Mouse (Mus musculus): ENCODE measurements around the gene Cul9. TPM values are rescaled to one million over a fixed set of nuclear protein-coding genes. Genes with fewer than 3 reads are reported as not detected.

The Cul9 gene
- polyA plus RNA-seq, 1 experiment from 2014 or later = 7.6 TPM

DNA sequence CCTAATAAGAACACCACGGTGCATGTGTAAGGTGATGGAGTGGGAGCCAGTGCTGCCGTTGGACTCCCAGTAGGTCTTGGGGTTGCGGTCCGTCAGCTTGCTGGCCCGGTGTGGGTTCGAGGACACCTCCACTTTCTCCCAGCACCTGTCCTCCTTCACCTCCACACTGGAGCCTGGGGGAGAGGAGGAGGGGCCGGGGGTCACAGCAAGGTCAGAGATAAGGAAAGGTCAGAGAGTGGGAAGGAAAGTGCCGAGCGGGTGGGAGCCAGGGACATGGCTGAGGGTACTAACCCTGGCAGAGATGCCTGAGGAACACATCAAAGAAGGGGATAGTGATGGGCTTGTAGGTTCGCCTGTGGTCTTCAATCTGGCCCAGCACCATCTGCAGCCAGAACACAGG lies 21.1 kb downstream of the Cul9 start:
- H3K4me3 ChIP-seq (ENCODE audit: low read depth, low read length) = no peak overlapping the region
- no peak overlapping the region for H3K27ac ChIP-seq (ENCODE audit: low read depth, low read length)
- peaks cover 19% of the 10 kb centered on the region; the same call in 1 of the 2 replicates for H3K36me3 ChIP-seq (ENCODE audit: control insufficient read depth, insufficient read depth, low read length)
- ATAC-seq (no peak), DNase-seq (ENCODE audit: low spot score) (no peak)
- H3K9me3 ChIP-seq (replicated peaks; ENCODE audit: control insufficient read depth, low read length) = no peaks in the 10 kb centered on the region
- no peak overlapping the region for H3K4me2 ChIP-seq (ENCODE audit: low read length)
- H3K27me3 ChIP-seq (replicated peaks; ENCODE audit: control insufficient read depth, insufficient read depth, low read length) = 0 out of 2 replicates have a peak, but pooled peaks cover 3% of the 10 kb centered on the region
- H3K4me1 ChIP-seq (ENCODE audit: control insufficient read depth, insufficient read depth, low read length) = no peaks in the 10 kb centered on the region
- H3K9ac ChIP-seq (ENCODE audit: low read length) = no peak overlapping the region
- 91% methylated on average over 10 of the region's 10 CpGs for WGBS

DNA sequence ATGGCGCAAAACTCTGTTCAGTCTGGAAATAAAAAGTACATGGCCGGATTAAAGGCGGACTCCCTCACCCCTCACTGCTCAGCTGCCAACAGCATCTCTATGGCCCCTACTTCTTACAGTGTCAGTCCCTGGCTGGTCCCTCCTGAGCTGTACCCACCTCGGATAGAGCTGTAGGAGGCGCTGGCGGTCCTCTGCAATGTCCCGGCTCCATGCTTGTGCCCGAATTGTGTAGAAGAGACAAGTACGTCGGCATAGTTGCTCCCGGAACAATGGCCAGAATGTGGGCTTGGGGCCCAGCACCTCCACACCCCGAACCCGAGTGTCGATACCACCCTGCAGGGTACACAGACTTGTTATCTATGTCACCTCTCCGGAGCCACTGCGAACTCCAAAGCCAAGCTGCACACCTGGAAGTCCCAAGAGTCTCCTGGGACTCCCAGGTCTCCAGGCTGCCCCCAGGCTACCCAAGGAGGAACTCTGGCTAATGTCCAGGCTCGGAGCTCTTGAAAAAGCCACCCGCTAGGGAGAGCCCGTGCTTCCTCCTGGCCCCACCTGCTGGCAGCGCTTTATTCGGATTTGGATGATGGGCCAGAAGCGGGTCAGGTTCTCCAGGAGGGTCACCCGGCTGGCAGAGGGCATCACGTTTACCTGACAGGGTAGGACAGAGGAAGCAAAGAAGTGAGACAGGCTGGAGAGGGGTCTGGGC lies 24.1 kb downstream of the Cul9 start:
- no peaks in the 10 kb centered on the region for H3K9me3 ChIP-seq (replicated peaks; ENCODE audit: control insufficient read depth, low read length)
- H3K4me1 ChIP-seq (ENCODE audit: control insufficient read depth, insufficient read depth, low read length) = no peaks in the 10 kb centered on the region
- H3K4me2 ChIP-seq (ENCODE audit: low read length) = no peak overlapping the region
- no peak; the same call in 1 of the 2 replicates for ATAC-seq
- no peak overlapping the region for H3K9ac ChIP-seq (ENCODE audit: low read length)
- DNase-seq (ENCODE audit: low spot score) = peak; percentile 22
- H3K36me3 ChIP-seq (ENCODE audit: control insufficient read depth, insufficient read depth, low read length) = peaks cover 14% of the 10 kb centered on the region; the same call in 1 of the 2 replicates
- H3K27ac ChIP-seq (ENCODE audit: low read depth, low read length) = no peak overlapping the region
- H3K27me3 ChIP-seq (replicated peaks; ENCODE audit: control insufficient read depth, insufficient read depth, low read length) = 0 out of 2 replicates have a peak, but pooled peaks cover 3% of the 10 kb centered on the region
- WGBS = 27% methylated on average over 24 of the region's 24 CpGs
- H3K4me3 ChIP-seq (ENCODE audit: low read depth, low read length) = no peak overlapping the region

DNA sequence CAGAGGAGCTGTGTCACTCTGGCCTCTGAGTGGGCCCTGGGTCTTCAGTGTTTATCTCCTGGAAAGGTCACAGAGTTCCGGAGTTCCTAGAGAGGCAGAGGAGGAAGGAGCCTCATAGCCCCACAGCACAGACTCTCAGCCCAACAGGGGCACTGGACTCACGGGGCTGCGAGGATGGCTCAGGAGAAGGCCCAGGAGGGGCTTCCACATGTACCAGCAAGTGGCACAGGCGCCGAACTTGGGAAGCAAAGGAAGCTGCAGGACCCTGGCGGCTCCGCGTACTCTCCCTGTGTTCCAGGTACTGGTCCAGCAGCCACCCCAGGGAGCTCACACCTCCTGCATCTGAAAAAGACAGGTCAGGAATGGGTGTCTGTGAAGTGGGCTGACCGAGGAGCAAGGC lies 25.0 kb downstream of the Cul9 start:
- H3K4me2 ChIP-seq (ENCODE audit: low read length) = no peak overlapping the region
- no peak overlapping the region; the same call in 1 of the 2 replicates for H3K9ac ChIP-seq (ENCODE audit: low read length)
- H3K27me3 ChIP-seq (replicated peaks; ENCODE audit: control insufficient read depth, insufficient read depth, low read length) = 0 out of 2 replicates have a peak, but pooled peaks cover 3% of the 10 kb centered on the region
- H3K4me3 ChIP-seq (ENCODE audit: low read depth, low read length) = no peak overlapping the region
- DNase-seq (ENCODE audit: low spot score) (no peak), ATAC-seq (no peak)
- H3K27ac ChIP-seq (ENCODE audit: low read depth, low read length) = no peak overlapping the region
- peaks cover 12% of the 10 kb centered on the region; the same call in 1 of the 2 replicates for H3K36me3 ChIP-seq (ENCODE audit: control insufficient read depth, insufficient read depth, low read length)
- H3K4me1 ChIP-seq (ENCODE audit: control insufficient read depth, insufficient read depth, low read length) = no peaks in the 10 kb centered on the region
- 82% methylated on average over 9 of the region's 9 CpGs for WGBS
- H3K9me3 ChIP-seq (replicated peaks; ENCODE audit: control insufficient read depth, low read length) = no peaks in the 10 kb centered on the region

DNA sequence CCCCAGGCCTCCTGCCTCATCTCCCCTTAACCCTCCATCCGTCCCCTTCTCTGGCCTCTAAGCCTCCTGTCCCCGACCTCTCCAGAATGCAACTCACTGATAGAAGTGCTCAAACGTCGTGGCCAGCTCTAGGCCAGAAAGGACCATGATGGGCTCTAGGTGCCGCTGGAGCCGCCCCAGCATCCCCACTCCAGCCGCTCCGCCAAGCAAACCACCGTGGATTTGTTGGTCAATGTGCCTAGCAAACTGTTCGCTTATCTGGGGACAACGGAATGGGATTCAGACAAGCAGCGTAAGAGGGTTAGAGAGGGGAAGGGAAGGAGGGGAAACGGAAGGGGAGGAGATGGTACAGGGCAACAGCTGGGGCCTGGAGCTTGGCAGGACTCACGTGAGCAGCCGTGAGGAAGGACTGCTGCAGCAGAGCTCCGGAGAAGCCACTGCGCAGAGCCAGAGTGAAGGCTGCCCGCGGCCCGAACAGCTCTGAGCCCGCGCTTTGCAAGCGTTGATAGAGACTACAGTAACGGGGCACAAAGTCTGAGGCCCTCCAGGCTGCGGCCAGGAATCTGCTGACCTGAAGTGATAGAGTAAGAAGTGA lies 25.7 kb downstream of the Cul9 start:
- Histone ChIP-seq H3K4me1 (ENCODE audit: control insufficient read depth, insufficient read depth, low read length) (no peaks in the 10 kb centered on the region), H3K4me3 (ENCODE audit: low read depth, low read length) (no peak overlapping the region), H3K36me3 (ENCODE audit: control insufficient read depth, insufficient read depth, low read length) (0 out of 2 replicates have a peak, but pooled peaks cover 9% of the 10 kb centered on the region), H3K27me3 (replicated peaks; ENCODE audit: control insufficient read depth, insufficient read depth, low read length) (0 out of 2 replicates have a peak, but pooled peaks cover 3% of the 10 kb centered on the region), H3K9ac (ENCODE audit: low read length) (no peak overlapping the region; the same call in 1 of the 2 replicates), H3K9me3 (replicated peaks; ENCODE audit: control insufficient read depth, low read length) (no peaks in the 10 kb centered on the region), H3K4me2 (ENCODE audit: low read length) (no peak overlapping the region), H3K27ac (ENCODE audit: low read depth, low read length) (no peak overlapping the region)
- DNase-seq (ENCODE audit: low spot score) (peak; percentile 4), ATAC-seq (no peak)
- 51% methylated on average over 25 of the region's 25 CpGs for WGBS

DNA sequence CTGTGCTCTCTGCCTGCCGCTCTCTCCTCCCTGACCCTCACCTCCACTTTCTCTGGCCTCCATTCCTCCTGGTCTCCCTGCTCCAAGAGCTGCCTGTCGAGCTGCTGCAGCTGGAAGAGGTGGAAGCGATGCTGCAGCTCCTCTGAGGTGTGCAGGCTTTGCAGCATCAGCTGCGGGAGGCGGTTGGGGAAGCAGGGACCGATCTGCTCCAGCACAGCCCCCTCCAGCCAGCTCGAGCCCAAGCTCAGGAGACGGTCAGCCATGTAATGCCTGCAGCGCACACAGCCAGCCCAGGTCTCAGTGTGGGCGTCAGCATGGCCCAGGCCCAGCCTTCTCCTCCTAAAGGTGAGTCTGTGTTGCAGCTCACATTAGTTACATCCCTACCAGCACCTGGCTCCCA lies 26.2 kb downstream of the Cul9 start:
- Histone ChIP-seq H3K9me3 (replicated peaks; ENCODE audit: control insufficient read depth, low read length) (no peaks in the 10 kb centered on the region), H3K36me3 (ENCODE audit: control insufficient read depth, insufficient read depth, low read length) (0 out of 2 replicates have a peak, but pooled peaks cover 8% of the 10 kb centered on the region), H3K9ac (ENCODE audit: low read length) (no peak overlapping the region; the same call in 1 of the 2 replicates), H3K4me2 (ENCODE audit: low read length) (no peak overlapping the region), H3K27me3 (replicated peaks; ENCODE audit: control insufficient read depth, insufficient read depth, low read length) (0 out of 2 replicates have a peak, but pooled peaks cover 3% of the 10 kb centered on the region), H3K4me3 (ENCODE audit: low read depth, low read length) (no peak overlapping the region), H3K4me1 (ENCODE audit: control insufficient read depth, insufficient read depth, low read length) (no peaks in the 10 kb centered on the region), H3K27ac (ENCODE audit: low read depth, low read length) (no peak overlapping the region)
- DNase-seq (ENCODE audit: low spot score) = no peak
- ATAC-seq = no peak
- 62% methylated on average over 10 of the region's 10 CpGs for WGBS

DNA sequence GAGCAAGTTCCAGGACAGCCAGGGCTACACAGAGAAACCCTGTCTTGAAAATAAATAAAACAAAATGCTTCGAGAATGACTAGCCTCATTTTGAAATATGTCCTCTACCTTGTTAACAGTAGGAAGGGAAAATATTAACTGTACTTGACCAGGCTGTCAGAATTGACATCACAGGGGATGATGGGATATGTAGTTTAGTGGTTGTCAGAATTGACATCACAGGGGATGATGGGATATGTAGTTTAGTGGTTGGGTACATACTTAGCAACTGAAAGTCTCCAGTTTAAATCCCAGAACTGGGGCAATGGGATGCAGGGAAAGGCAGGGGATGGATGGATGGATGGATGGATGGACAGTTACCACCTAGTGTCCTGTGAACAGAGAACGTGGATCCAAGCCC lies 32.9 kb downstream of the Cul9 start:
- no peaks in the 10 kb centered on the region for H3K9me3 ChIP-seq (replicated peaks; ENCODE audit: control insufficient read depth, low read length)
- DNase-seq (ENCODE audit: low spot score) (peak; percentile 45), ATAC-seq (peak; percentile 55; the same call in 1 of the 2 replicates)
- H3K9ac ChIP-seq (ENCODE audit: low read length) = no peak overlapping the region
- H3K4me2 ChIP-seq (ENCODE audit: low read length) = no peak overlapping the region
- H3K27me3 ChIP-seq (replicated peaks; ENCODE audit: control insufficient read depth, insufficient read depth, low read length) = no peaks in the 10 kb centered on the region
- no peaks in the 10 kb centered on the region for H3K36me3 ChIP-seq (ENCODE audit: control insufficient read depth, insufficient read depth, low read length)
- WGBS = 64% methylated on average over 2 of the region's 2 CpGs
- H3K4me1 ChIP-seq (ENCODE audit: control insufficient read depth, insufficient read depth, low read length) = no peaks in the 10 kb centered on the region
- no peak overlapping the region for H3K4me3 ChIP-seq (ENCODE audit: low read depth, low read length)
- no peak overlapping the region for H3K27ac ChIP-seq (ENCODE audit: low read depth, low read length)

DNA sequence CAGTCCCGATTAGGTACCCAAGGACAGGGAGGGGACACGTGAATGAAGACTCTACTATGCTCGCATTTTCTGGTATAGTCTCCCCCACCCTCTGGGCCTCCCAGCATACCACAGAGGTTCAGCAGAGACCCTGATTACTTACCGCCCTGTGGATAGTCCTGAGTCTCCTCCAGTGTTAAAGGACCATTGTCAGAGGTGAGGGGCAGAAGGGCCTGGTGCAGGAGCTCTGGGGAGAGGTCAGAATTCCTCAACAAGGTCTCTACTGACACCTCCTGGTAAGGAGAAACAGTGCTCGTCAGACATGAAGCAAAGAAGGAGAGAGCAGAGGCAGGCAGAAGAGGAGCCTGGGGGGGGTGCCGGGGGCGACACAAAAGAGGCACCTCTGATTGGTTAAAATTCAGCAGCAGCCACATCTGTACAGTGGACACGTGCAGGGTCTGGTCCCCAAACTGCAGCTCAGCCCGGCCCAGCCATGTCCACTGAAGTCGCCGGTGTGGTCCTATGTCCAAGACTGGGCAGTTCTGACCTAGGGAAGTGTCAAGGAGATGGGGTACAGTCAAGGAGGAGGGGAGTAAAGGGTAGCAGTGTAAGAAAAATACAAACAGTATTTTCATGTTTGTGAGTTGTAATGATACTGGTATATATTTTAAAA lies 35.0 kb downstream of the Cul9 start:
- ATAC-seq = 0 out of 2 replicates have a peak, but pooled peaks have one; percentile 15
- H3K27ac ChIP-seq (ENCODE audit: low read depth, low read length) = no peak overlapping the region
- H3K4me2 ChIP-seq (ENCODE audit: low read length) = no peak overlapping the region
- no peaks in the 10 kb centered on the region for H3K27me3 ChIP-seq (replicated peaks; ENCODE audit: control insufficient read depth, insufficient read depth, low read length)
- no peaks in the 10 kb centered on the region for H3K4me1 ChIP-seq (ENCODE audit: control insufficient read depth, insufficient read depth, low read length)
- H3K36me3 ChIP-seq (ENCODE audit: control insufficient read depth, insufficient read depth, low read length) = no peaks in the 10 kb centered on the region
- WGBS = 42% methylated on average over 11 of the region's 11 CpGs
- H3K9ac ChIP-seq (ENCODE audit: low read length) = no peak overlapping the region
- H3K4me3 ChIP-seq (ENCODE audit: low read depth, low read length) = no peak overlapping the region
- peak; percentile 52 for DNase-seq (ENCODE audit: low spot score)
- H3K9me3 ChIP-seq (replicated peaks; ENCODE audit: control insufficient read depth, low read length) = no peaks in the 10 kb centered on the region

DNA sequence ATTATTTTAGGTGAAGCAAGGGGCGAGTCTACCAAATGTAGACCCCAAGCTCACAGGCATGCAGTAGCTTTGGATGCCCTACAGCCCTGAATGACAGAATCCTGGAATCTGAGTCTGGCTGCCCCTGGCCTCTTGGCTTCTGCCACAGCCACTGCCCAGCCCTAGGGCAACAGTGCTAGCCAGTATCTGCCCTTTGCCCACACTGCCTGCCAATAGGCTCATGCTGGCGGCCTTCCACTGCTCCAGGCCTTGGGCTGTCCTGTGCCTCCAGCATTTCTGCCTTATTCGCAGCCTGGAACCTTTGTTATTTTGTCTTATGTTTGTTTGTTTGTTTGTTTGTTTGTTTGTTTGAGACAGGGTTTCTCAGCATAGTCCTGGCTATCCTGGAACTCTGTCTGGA lies 40.6 kb downstream of the Cul9 start:
- H3K4me2 ChIP-seq (ENCODE audit: low read length) = no peak overlapping the region
- H3K4me3 ChIP-seq (ENCODE audit: low read depth, low read length) = no peak overlapping the region
- DNase-seq (ENCODE audit: low spot score) (no peak), ATAC-seq (no peak)
- H3K27ac ChIP-seq (ENCODE audit: low read depth, low read length) = no peak overlapping the region
- 89% methylated on average over 3 of the region's 3 CpGs for WGBS
- H3K27me3 ChIP-seq (replicated peaks; ENCODE audit: control insufficient read depth, insufficient read depth, low read length) = no peaks in the 10 kb centered on the region
- no peaks in the 10 kb centered on the region for H3K9me3 ChIP-seq (replicated peaks; ENCODE audit: control insufficient read depth, low read length)
- H3K9ac ChIP-seq (ENCODE audit: low read length) = no peak overlapping the region
- H3K36me3 ChIP-seq (ENCODE audit: control insufficient read depth, insufficient read depth, low read length) = peaks cover 12% of the 10 kb centered on the region
- H3K4me1 ChIP-seq (ENCODE audit: control insufficient read depth, insufficient read depth, low read length) = no peaks in the 10 kb centered on the region
